Mouse (Mus musculus) small intestine, adult 2 months (tissue): ENCODE results near the gene Tns1. TPM values are rescaled to one million over a fixed set of nuclear protein-coding genes. Genes with fewer than 3 reads are reported as not detected.
A peak's percentile ranks its signal among the peaks of the same experiment; 100 is the strongest.

Experiments used
- H3K27ac ChIP-seq: fragments of 200-500 bp; 2 replicates; pipeline ENCODE4 v1.5.1; 2012; ENCODE audit warnings: low read depth, low read length, control low read depth, inconsistent platforms; ENCODE audit not compliant: insufficient read depth
- H3K27me3 ChIP-seq: fragments of 200-500 bp; 2 replicates; pipeline ENCODE4 v1.6.1; 2012; ENCODE audit warnings: mild to moderate bottlenecking, moderate library complexity, low read length, inconsistent platforms; ENCODE audit not compliant: control insufficient read depth, insufficient read depth
- H3K36me3 ChIP-seq: fragments of 200-500 bp; 2 replicates; pipeline ENCODE4 v1.6.1; 2012; ENCODE audit warnings: mild to moderate bottlenecking, low read length, control low read depth, inconsistent platforms; ENCODE audit not compliant: control insufficient read depth, insufficient read depth
- H3K4me1 ChIP-seq: fragments of 200-500 bp; 2 replicates; pipeline ENCODE4 v1.6.1; 2012; ENCODE audit warnings: low read length, inconsistent platforms, mixed read lengths; ENCODE audit not compliant: control insufficient read depth, insufficient read depth, insufficient read length
- H3K4me3 ChIP-seq: fragments of 200-500 bp; 2 replicates; pipeline ENCODE4 v1.5.1; 2012; ENCODE audit warnings: low read depth, mild to moderate bottlenecking, control low read depth, inconsistent platforms, low read length, moderate library complexity
- CTCF ChIP-seq: fragments of 200-500 bp; IDR thresholded peaks from 2 replicates; pipeline ENCODE4 v1.5.1; 2012; ENCODE audit warnings: low read depth, mild to moderate bottlenecking, control low read depth, inconsistent platforms, low read length, moderate library complexity, mixed read lengths; ENCODE audit not compliant: insufficient replicate concordance, insufficient read length; ENCODE audit errors: extremely low read depth
- POLR2A ChIP-seq: fragments of 200-500 bp; IDR thresholded peaks from 2 replicates; pipeline ENCODE4 v1.6.1; 2012; ENCODE audit warnings: low read depth, mild to moderate bottlenecking, control low read depth, inconsistent platforms, low read length, moderate library complexity
- WGBS: fragments of 180-500 bp; shearing (Covaris S2); methylation state at CpG from one replicate; pipeline ENCODE4 v1.1.7; 2018; 5-methylcytosine and 5-hydroxymethylcytosine counted together
- polyA plus RNA-seq: library from polyadenylated mRNA; depleted of rRNA; stranded (reverse); fragments of >200 nt; gene quantifications from 2 replicates; pipeline ENCODE4 v1.2.3, GENCODE M21; 2012

Tns1 gene
- polyA plus RNA-seq, 1 experiment: 79.6 TPM

DNA sequence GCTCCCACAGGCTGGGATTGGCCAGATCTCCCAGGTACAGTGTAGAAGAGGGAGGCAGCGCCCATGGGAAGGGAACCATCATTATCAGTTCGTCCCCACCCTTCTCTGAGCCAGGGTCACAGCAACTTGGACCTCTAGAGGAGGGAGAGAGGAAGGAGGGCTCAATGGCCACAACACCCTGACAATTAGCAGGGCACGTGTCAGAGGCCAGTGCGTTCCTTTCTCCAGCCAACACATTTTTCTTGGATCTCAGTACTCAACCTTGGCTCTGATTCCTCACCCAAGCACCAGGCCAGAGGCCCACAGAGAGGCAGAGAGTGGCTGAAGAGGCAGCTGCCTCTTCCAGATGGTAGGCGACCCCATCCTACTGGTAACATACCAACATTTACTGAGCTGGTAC is 107.6 kb downstream of the Tns1 start:
- WGBS: 43% methylated on average over 5 of the region's 5 CpGs
- Histone ChIP-seq H3K4me3 (no peak overlapping the region), H3K27ac (peak overlapping the region; percentile 40), H3K27me3 (no peaks in the 10 kb centered on the region), H3K36me3 (no peaks in the 10 kb centered on the region), H3K4me1 (peaks cover 9% of the 10 kb centered on the region; the same call in 1 of the 2 replicates)
- TF ChIP-seq CTCF: no peak
- TF ChIP-seq POLR2A: no peak

- peak overlapping the region; percentile 35 for H3K27ac ChIP-seq
- no peak for TF ChIP-seq CTCF
- no peak for TF ChIP-seq POLR2A
- WGBS: 59% methylated on average over 8 of the region's 8 CpGs
- H3K4me3 ChIP-seq: no peak overlapping the region
- peaks cover 9% of the 10 kb centered on the region; the same call in 1 of the 2 replicates for H3K4me1 ChIP-seq
- H3K27me3 ChIP-seq: no peaks in the 10 kb centered on the region
- H3K36me3 ChIP-seq: no peaks in the 10 kb centered on the region
Measured at GRCm38 (mm10) chr1:74015513-74016234, 108.6 kb downstream of the Tns1 start.

- Histone ChIP-seq H3K4me3 (no peak overlapping the region), H3K36me3 (no peaks in the 10 kb centered on the region), H3K4me1 (peaks cover 9% of the 10 kb centered on the region; the same call in 1 of the 2 replicates), H3K27ac (peak overlapping the region; percentile 35), H3K27me3 (no peaks in the 10 kb centered on the region)
- TF ChIP-seq POLR2A (no peak), CTCF (no peak)
- WGBS: 46% methylated on average over 12 of the region's 14 CpGs
Measured at GRCm38 (mm10) chr1:74014538-74015327, 109.5 kb downstream of the Tns1 start.

- TF ChIP-seq CTCF: no peak
- TF ChIP-seq POLR2A: no peak
- no peaks in the 10 kb centered on the region for H3K27me3 ChIP-seq
- 64% methylated on average over 14 of the region's 14 CpGs for WGBS
- H3K4me1 ChIP-seq: peaks cover 9% of the 10 kb centered on the region; the same call in 1 of the 2 replicates
- H3K36me3 ChIP-seq: no peaks in the 10 kb centered on the region
- H3K27ac ChIP-seq: 0 out of 2 replicates have a peak overlapping the region, but pooled peaks have one; percentile 21
- no peak overlapping the region for H3K4me3 ChIP-seq
Measured at GRCm38 (mm10) chr1:74013296-74014031, 110.8 kb downstream of the Tns1 start.

GRCm38 (mm10) chr1:74012706-74013105 is 111.5 kb downstream of the Tns1 start:
- WGBS: 75% methylated on average over 10 of the region's 10 CpGs
- TF ChIP-seq CTCF (no peak), POLR2A (no peak)
- H3K4me1 ChIP-seq: peaks cover 8% of the 10 kb centered on the region; the same call in 1 of the 2 replicates

GRCm38 (mm10) chr1:74009495-74009894 is 114.8 kb downstream of the Tns1 start:
- Histone ChIP-seq H3K36me3 (no peaks in the 10 kb centered on the region), H3K27me3 (no peaks in the 10 kb centered on the region), H3K4me3 (no peak overlapping the region), H3K27ac (peak overlapping the region; percentile 14; the same call in 1 of the 2 replicates), H3K4me1 (peaks cover 2% of the 10 kb centered on the region; the same call in 1 of the 2 replicates)
- 89% methylated on average over 3 of the region's 3 CpGs for WGBS
- no peak for TF ChIP-seq CTCF
- no peak for TF ChIP-seq POLR2A

More at GRCm38 (mm10) chr1:74012706-74013105, 111.5 kb downstream of the Tns1 start:
- Histone ChIP-seq H3K27me3 (no peaks in the 10 kb centered on the region), H3K36me3 (no peaks in the 10 kb centered on the region), H3K27ac (peak overlapping the region; percentile 25; the same call in 1 of the 2 replicates), H3K4me3 (no peak overlapping the region)

DNA sequence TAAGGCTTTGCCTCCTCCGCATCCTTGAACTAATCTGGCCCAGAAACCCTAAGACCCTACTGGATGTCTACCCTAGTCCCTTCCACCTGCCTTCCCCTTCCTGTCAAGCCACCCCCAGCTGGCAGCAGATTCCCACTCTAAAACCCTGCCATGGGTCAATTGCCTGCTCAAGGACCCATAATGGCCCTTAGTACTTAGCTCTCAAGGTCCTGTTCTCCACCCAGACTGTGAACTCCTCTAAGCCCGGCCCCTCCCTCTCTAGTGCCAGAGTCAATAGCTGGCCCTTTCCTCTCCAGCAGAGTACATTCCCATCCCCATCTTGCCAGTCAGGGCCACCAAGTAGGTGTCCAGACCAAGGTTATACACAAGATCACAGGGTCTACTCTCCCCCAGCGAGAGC is 115.3 kb downstream of the Tns1 start:
- Histone ChIP-seq H3K4me1 (peaks cover 2% of the 10 kb centered on the region; the same call in 1 of the 2 replicates), H3K36me3 (no peaks in the 10 kb centered on the region), H3K4me3 (no peak overlapping the region), H3K27ac (peak overlapping the region; percentile 14; the same call in 1 of the 2 replicates), H3K27me3 (no peaks in the 10 kb centered on the region)
- no peak for TF ChIP-seq POLR2A
- TF ChIP-seq CTCF: no peak
- 67% methylated on average over 3 of the region's 3 CpGs for WGBS
